Mouse (Mus musculus): ENCODE data around the gene Akain1. TPM values are rescaled to one million over a fixed set of nuclear protein-coding genes. Genes with fewer than 3 reads are reported as not detected.

Akain1 gene
- polyA plus RNA-seq, 1 experiment = not detected

- Histone ChIP-seq H3K4me3 (ENCODE audit: control insufficient read depth, low read depth, low read length) (no peak overlapping the region), H3K4me1 (ENCODE audit: control insufficient read depth, insufficient read depth, low read length) (no peaks in the 10 kb centered on the region), H3K27ac (ENCODE audit: control insufficient read depth, insufficient read depth, low read depth, low read length) (no peak overlapping the region), H3K36me3 (ENCODE audit: control insufficient read depth, insufficient read depth, low read length) (no peaks in the 10 kb centered on the region), H3K27me3 (ENCODE audit: control insufficient read depth, insufficient read depth, low read length) (no peaks in the 10 kb centered on the region)
- TF ChIP-seq POLR2A (IDR thresholded peaks at IDR 0.05; ENCODE audit: control insufficient read depth, low read depth, low read length) (no peak), CTCF (IDR thresholded peaks at IDR 0.05; ENCODE audit: control insufficient read depth, insufficient read depth, insufficient replicate concordance, low read depth, low read length) (no peak)
These were observed 22.6 kb downstream of the Akain1 start for GRCm38 (mm10) chr17:69461680-69462079.

GRCm38 (mm10) chr17:69463037-69463436, 23.9 kb downstream of the Akain1 start:
- peaks cover 2% of the 10 kb centered on the region for H3K4me1 ChIP-seq (ENCODE audit: control insufficient read depth, insufficient read depth, low read length)
- no peaks in the 10 kb centered on the region for H3K36me3 ChIP-seq (ENCODE audit: control insufficient read depth, insufficient read depth, low read length)
- no peak overlapping the region for H3K27ac ChIP-seq (ENCODE audit: control insufficient read depth, insufficient read depth, low read depth, low read length)
- no peak overlapping the region for H3K4me3 ChIP-seq (ENCODE audit: control insufficient read depth, low read depth, low read length)
- no peak for TF ChIP-seq POLR2A (IDR thresholded peaks at IDR 0.05; ENCODE audit: control insufficient read depth, low read depth, low read length)
- TF ChIP-seq CTCF (IDR thresholded peaks at IDR 0.05; ENCODE audit: control insufficient read depth, insufficient read depth, insufficient replicate concordance, low read depth, low read length) = no peak
- H3K27me3 ChIP-seq (ENCODE audit: control insufficient read depth, insufficient read depth, low read length) = no peaks in the 10 kb centered on the region

GRCm38 (mm10) chr17:69471171-69471570, 32.0 kb downstream of the Akain1 start:
- Histone ChIP-seq H3K4me1 (ENCODE audit: control insufficient read depth, insufficient read depth, low read length) (peaks cover 5% of the 10 kb centered on the region), H3K27me3 (ENCODE audit: control insufficient read depth, insufficient read depth, low read length) (no peaks in the 10 kb centered on the region), H3K36me3 (ENCODE audit: control insufficient read depth, insufficient read depth, low read length) (no peaks in the 10 kb centered on the region), H3K4me3 (ENCODE audit: control insufficient read depth, low read depth, low read length) (no peak overlapping the region), H3K27ac (ENCODE audit: control insufficient read depth, insufficient read depth, low read depth, low read length) (no peak overlapping the region)
- TF ChIP-seq POLR2A (IDR thresholded peaks at IDR 0.05; ENCODE audit: control insufficient read depth, low read depth, low read length) (no peak), CTCF (IDR thresholded peaks at IDR 0.05; ENCODE audit: control insufficient read depth, insufficient read depth, insufficient replicate concordance, low read depth, low read length) (no peak)

- Histone ChIP-seq H3K36me3 (ENCODE audit: control insufficient read depth, insufficient read depth, low read length) (no peaks in the 10 kb centered on the region), H3K4me3 (ENCODE audit: control insufficient read depth, low read depth, low read length) (no peak overlapping the region), H3K27ac (ENCODE audit: control insufficient read depth, insufficient read depth, low read depth, low read length) (no peak overlapping the region), H3K4me1 (ENCODE audit: control insufficient read depth, insufficient read depth, low read length) (peaks cover 5% of the 10 kb centered on the region), H3K27me3 (ENCODE audit: control insufficient read depth, insufficient read depth, low read length) (no peaks in the 10 kb centered on the region)
- TF ChIP-seq CTCF (IDR thresholded peaks at IDR 0.05; ENCODE audit: control insufficient read depth, insufficient read depth, insufficient replicate concordance, low read depth, low read length) = no peak
- TF ChIP-seq POLR2A (IDR thresholded peaks at IDR 0.05; ENCODE audit: control insufficient read depth, low read depth, low read length) = no peak
These were observed 33.3 kb downstream of the Akain1 start for GRCm38 (mm10) chr17:69472401-69472800.

GRCm38 (mm10) chr17:69474084-69474483, 35.0 kb downstream of the Akain1 start:
- Histone ChIP-seq H3K27me3 (ENCODE audit: control insufficient read depth, insufficient read depth, low read length) (no peaks in the 10 kb centered on the region), H3K4me1 (ENCODE audit: control insufficient read depth, insufficient read depth, low read length) (peaks cover 3% of the 10 kb centered on the region), H3K4me3 (ENCODE audit: control insufficient read depth, low read depth, low read length) (no peak overlapping the region), H3K36me3 (ENCODE audit: control insufficient read depth, insufficient read depth, low read length) (no peaks in the 10 kb centered on the region), H3K27ac (ENCODE audit: control insufficient read depth, insufficient read depth, low read depth, low read length) (no peak overlapping the region)
- no peak for TF ChIP-seq POLR2A (IDR thresholded peaks at IDR 0.05; ENCODE audit: control insufficient read depth, low read depth, low read length)
- no peak for TF ChIP-seq CTCF (IDR thresholded peaks at IDR 0.05; ENCODE audit: control insufficient read depth, insufficient read depth, insufficient replicate concordance, low read depth, low read length)

GRCm38 (mm10) chr17:69475423-69475822, 36.3 kb downstream of the Akain1 start:
- Histone ChIP-seq H3K27me3 (ENCODE audit: control insufficient read depth, insufficient read depth, low read length) (no peaks in the 10 kb centered on the region), H3K4me3 (ENCODE audit: control insufficient read depth, low read depth, low read length) (peak overlapping the region; percentile 81), H3K36me3 (ENCODE audit: control insufficient read depth, insufficient read depth, low read length) (no peaks in the 10 kb centered on the region), H3K27ac (ENCODE audit: control insufficient read depth, insufficient read depth, low read depth, low read length) (0 out of 2 replicates have a peak overlapping the region, but pooled peaks have one; percentile 49), H3K4me1 (ENCODE audit: control insufficient read depth, insufficient read depth, low read length) (peaks cover 3% of the 10 kb centered on the region)
- TF ChIP-seq CTCF (IDR thresholded peaks at IDR 0.05; ENCODE audit: control insufficient read depth, insufficient read depth, insufficient replicate concordance, low read depth, low read length) (peak; percentile 96), POLR2A (IDR thresholded peaks at IDR 0.05; ENCODE audit: control insufficient read depth, low read depth, low read length) (no peak)

GRCm38 (mm10) chr17:69477526-69477925, 38.4 kb downstream of the Akain1 start:
- no peak for TF ChIP-seq CTCF (IDR thresholded peaks at IDR 0.05; ENCODE audit: control insufficient read depth, insufficient read depth, insufficient replicate concordance, low read depth, low read length)
- no peak for TF ChIP-seq POLR2A (IDR thresholded peaks at IDR 0.05; ENCODE audit: control insufficient read depth, low read depth, low read length)
- Histone ChIP-seq H3K27ac (ENCODE audit: control insufficient read depth, insufficient read depth, low read depth, low read length) (no peak overlapping the region), H3K27me3 (ENCODE audit: control insufficient read depth, insufficient read depth, low read length) (no peaks in the 10 kb centered on the region), H3K4me1 (ENCODE audit: control insufficient read depth, insufficient read depth, low read length) (peaks cover 3% of the 10 kb centered on the region), H3K36me3 (ENCODE audit: control insufficient read depth, insufficient read depth, low read length) (no peaks in the 10 kb centered on the region), H3K4me3 (ENCODE audit: control insufficient read depth, low read depth, low read length) (no peak overlapping the region)

GRCm38 (mm10) chr17:69479261-69479660, 40.1 kb downstream of the Akain1 start:
- no peaks in the 10 kb centered on the region for H3K27me3 ChIP-seq (ENCODE audit: control insufficient read depth, insufficient read depth, low read length)
- H3K27ac ChIP-seq (ENCODE audit: control insufficient read depth, insufficient read depth, low read depth, low read length) = no peak overlapping the region
- H3K4me1 ChIP-seq (ENCODE audit: control insufficient read depth, insufficient read depth, low read length) = peaks cover 3% of the 10 kb centered on the region
- no peaks in the 10 kb centered on the region for H3K36me3 ChIP-seq (ENCODE audit: control insufficient read depth, insufficient read depth, low read length)
- no peak for TF ChIP-seq CTCF (IDR thresholded peaks at IDR 0.05; ENCODE audit: control insufficient read depth, insufficient read depth, insufficient replicate concordance, low read depth, low read length)
- no peak for TF ChIP-seq POLR2A (IDR thresholded peaks at IDR 0.05; ENCODE audit: control insufficient read depth, low read depth, low read length)
- no peak overlapping the region for H3K4me3 ChIP-seq (ENCODE audit: control insufficient read depth, low read depth, low read length)
